Mouse (Mus musculus) kidney, postnatal 0 days (tissue): ENCODE data around the gene Sds. TPM values are rescaled to one million over a fixed set of nuclear protein-coding genes. Genes with fewer than 3 reads are reported as not detected.

Experiments
- ATAC-seq: fragments of 200-750 bp; cut with Nextera tagmentation; replicated peaks from 2 replicates; pipeline ENCODE4 v1.8.0; 2017; ENCODE audit warnings: low read depth, moderate number of reproducible peaks, moderate TSS enrichment, moderate library complexity; ENCODE audit not compliant: low FRiP score
- DNase-seq: peaks from one replicate; pipeline ENCODE4 v3.0.0-alpha.2; 2016; ENCODE audit warnings: low spot score
- H3K27ac ChIP-seq: fragments of 300-500 bp; sonication (generic); 2 replicates; pipeline ENCODE4 v1.5.1; 2014; ENCODE audit warnings: mild to moderate bottlenecking
- H3K27me3 ChIP-seq: fragments of 300-500 bp; sonication (generic); 2 replicates; pipeline ENCODE4 v1.6.1; 2014; ENCODE audit warnings: low read length, mixed read lengths; ENCODE audit not compliant: insufficient read depth
- H3K36me3 ChIP-seq: fragments of 300-500 bp; sonication (generic); 2 replicates; pipeline ENCODE4 v1.6.1; 2014; ENCODE audit warnings: low read length, mixed read lengths; ENCODE audit not compliant: insufficient read depth
- H3K4me1 ChIP-seq: fragments of 300-500 bp; sonication (generic); replicated peaks from 2 replicates; pipeline ENCODE4 v1.6.1; 2014; ENCODE audit warnings: antibody characterized with exemption, low read length, mixed read lengths; ENCODE audit not compliant: insufficient read depth
- H3K4me2 ChIP-seq: fragments of 300-500 bp; sonication (generic); 2 replicates; pipeline ENCODE4 v1.6.1; 2014; ENCODE audit warnings: mild to moderate bottlenecking, low read length, moderate library complexity, mixed read lengths
- H3K4me3 ChIP-seq: fragments of 300-500 bp; sonication (generic); replicated peaks from 2 replicates; pipeline ENCODE4 v1.5.1; 2014; ENCODE audit warnings: low read depth, low read length
- H3K9ac ChIP-seq: fragments of 300-500 bp; sonication (generic); 2 replicates; pipeline ENCODE4 v1.6.1; 2014; ENCODE audit warnings: low read depth, low read length
- H3K9me3 ChIP-seq: fragments of 300-500 bp; sonication (generic); replicated peaks from 2 replicates; pipeline ENCODE4 v1.6.1; 2016; ENCODE audit warnings: low read length, inconsistent platforms, mixed read lengths
- CTCF ChIP-seq: IDR thresholded peaks from 2 replicates; pipeline ENCODE4 v1.5.1; 2016; ENCODE audit warnings: antibody characterized with exemption, low read depth, mild to moderate bottlenecking, moderate library complexity
- WGBS: fragments of 180-500 bp; shearing (Covaris S2); extraction: QIAGEN DNeasy Blood & Tissue Kit; methylation state at CpG from one replicate; pipeline ENCODE4 v1.1.7; 2014; 5-methylcytosine and 5-hydroxymethylcytosine counted together
- polyA plus RNA-seq: library from polyadenylated mRNA; unstranded; fragments of >200 nt; fragmentation: Nextera tagmentation; extraction: Ambion mirVana; gene quantifications from 2 replicates; pipeline ENCODE4 v1.2.1, GENCODE M21; 2015

Sds gene
- polyA plus RNA-seq, 1 experiment from 2014 or later = not detected

DNA sequence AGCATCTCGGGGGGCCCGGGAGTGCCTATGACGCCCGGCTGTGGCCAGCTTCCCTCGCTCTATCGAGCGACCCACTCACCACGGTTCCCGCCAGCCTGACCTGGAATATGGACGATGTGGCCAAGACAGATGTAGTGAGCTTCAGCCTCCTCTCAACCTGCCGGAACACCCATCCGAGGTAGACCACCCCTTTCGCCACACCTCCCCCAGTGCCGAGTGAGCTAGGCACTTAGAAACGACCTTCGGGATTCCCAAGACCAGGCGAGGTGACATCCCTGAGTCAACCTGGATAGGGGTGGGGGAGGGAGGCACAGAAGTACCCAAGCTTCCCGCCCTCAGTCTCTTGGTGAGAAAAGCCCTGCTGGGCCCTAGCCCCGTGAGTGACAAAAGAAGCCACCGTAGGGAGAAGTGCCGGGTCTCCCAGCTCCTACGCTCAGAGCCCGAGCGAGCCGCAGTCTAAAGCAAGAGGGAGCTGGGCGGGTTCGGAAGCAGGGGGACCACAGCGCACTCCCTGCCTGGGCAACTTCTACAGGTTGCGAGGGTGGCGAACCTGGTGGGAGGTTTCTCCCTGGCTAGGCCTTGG, 45.2 kb upstream of the Sds start:
- no peak overlapping the region for H3K9ac ChIP-seq
- no peaks in the 10 kb centered on the region for H3K36me3 ChIP-seq
- H3K4me3 ChIP-seq = no peak overlapping the region
- no peak overlapping the region for H3K27ac ChIP-seq
- WGBS = under 1% methylated on average over 30 of the region's 30 CpGs
- no peaks in the 10 kb centered on the region for H3K9me3 ChIP-seq
- DNase-seq (peak; percentile 21), ATAC-seq (no peak)
- TF ChIP-seq CTCF = no peak
- no peak overlapping the region for H3K4me2 ChIP-seq
- peaks cover 86% of the 10 kb centered on the region for H3K27me3 ChIP-seq
- H3K4me1 ChIP-seq = no peaks in the 10 kb centered on the region

DNA sequence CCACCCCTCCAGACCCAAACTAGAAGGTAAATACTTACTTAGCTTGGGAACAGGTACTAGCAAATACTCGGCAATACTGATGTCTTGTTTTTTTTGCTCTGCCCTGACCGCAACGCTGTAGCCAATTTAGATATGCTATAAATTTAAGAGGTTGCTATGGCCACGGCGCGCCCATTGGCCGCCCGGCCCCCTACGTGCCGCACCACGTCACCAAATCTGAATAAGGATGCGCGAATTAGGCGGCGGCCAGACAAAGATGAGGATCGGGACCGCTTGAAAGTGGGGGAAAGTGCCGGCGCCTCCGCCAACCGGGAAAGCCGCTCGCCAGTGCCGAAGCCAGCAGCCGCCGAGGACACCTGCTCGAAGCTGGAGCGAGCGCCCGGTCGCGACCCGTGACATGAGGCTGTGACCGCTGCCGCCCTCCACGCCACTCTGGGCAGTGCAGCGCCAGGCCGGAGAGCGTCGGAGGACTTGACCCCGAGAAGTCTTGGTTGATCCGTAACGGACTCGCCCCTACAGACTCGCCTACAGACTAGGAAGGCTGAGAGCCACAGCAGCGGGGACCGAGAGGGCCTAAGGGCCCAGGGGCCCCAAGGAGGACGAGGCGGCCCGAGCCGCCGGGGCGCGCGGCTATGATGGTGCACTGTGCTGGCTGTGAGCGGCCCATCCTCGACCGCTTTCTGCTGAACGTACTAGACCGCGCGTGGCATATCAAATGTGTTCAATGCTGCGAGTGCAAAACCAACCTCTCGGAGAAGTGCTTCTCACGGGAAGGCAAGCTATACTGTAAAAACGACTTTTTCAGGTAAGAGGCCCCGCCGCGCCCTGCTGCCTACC, 44.5 kb upstream of the Sds start, which contains the start of gene Lhx5:
Gene Lhx5 (plus strand): TSS at position 51 of the 837 bp plus-strand sequence.
- Histone ChIP-seq H3K9me3 (no peaks in the 10 kb centered on the region), H3K4me1 (no peaks in the 10 kb centered on the region), H3K4me2 (no peak within 1 kb of the TSS), H3K27me3 (peaks cover 85% of the 10 kb centered on the region), H3K36me3 (no peaks in the 10 kb centered on the region), H3K9ac (no peak within 1 kb of the TSS), H3K27ac (no peak within 1 kb of the TSS), H3K4me3 (no peak within 1 kb of the TSS)
- ATAC-seq (no peak), DNase-seq (no peak)
- WGBS = under 1% methylated on average over 69 of the region's 69 CpGs
- no peak for TF ChIP-seq CTCF

GRCm38 (mm10) chr5:120432486-120433015, 43.8 kb upstream of the Sds start:
- no peak for TF ChIP-seq CTCF

GRCm38 (mm10) chr5:120433135-120433760, 43.1 kb upstream of the Sds start:
- H3K9me3 ChIP-seq = no peaks in the 10 kb centered on the region
- ATAC-seq (no peak), DNase-seq (no peak)
- H3K27ac ChIP-seq = no peak overlapping the region
- H3K27me3 ChIP-seq = peaks cover 85% of the 10 kb centered on the region
- H3K4me2 ChIP-seq = no peak overlapping the region
- 2% methylated on average over 13 of the region's 13 CpGs for WGBS
- no peak overlapping the region for H3K4me3 ChIP-seq
- H3K36me3 ChIP-seq = no peaks in the 10 kb centered on the region
- no peak overlapping the region for H3K9ac ChIP-seq
- H3K4me1 ChIP-seq = no peaks in the 10 kb centered on the region
- no peak for TF ChIP-seq CTCF

More at GRCm38 (mm10) chr5:120432486-120433015, 43.8 kb upstream of the Sds start:
- H3K27me3 ChIP-seq = peaks cover 85% of the 10 kb centered on the region
- no peak for DNase-seq
- H3K36me3 ChIP-seq = no peaks in the 10 kb centered on the region
- no peak for ATAC-seq
- H3K9ac ChIP-seq = no peak overlapping the region
- no peak overlapping the region for H3K27ac ChIP-seq
- whole genome bisulfite sequencing = 1% methylated on average over 9 of the region's 9 CpGs
- no peaks in the 10 kb centered on the region for H3K4me1 ChIP-seq
- no peaks in the 10 kb centered on the region for H3K9me3 ChIP-seq
- no peak overlapping the region for H3K4me2 ChIP-seq
- no peak overlapping the region for H3K4me3 ChIP-seq

DNA sequence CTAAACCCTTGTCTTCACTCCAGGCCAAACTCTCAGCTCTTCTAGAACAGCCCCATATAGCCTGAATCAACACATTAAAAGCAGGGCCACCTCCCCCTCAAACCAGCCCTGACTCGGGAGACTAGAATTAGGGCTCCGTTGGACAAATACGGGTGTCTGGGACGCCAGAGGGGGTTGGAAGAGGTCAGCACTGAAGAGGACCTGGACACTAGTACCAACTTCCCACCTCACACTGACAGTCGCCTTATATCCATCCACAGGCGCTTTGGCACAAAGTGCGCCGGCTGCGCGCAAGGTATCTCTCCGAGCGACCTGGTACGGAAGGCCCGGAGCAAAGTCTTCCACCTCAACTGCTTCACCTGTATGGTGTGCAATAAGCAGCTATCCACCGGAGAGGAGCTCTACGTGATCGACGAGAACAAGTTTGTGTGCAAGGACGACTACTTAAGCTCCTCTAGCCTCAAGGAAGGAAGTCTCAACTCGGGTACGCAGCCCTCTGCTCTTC, 42.0 kb upstream of the Sds start:
- TF ChIP-seq CTCF = no peak
- Histone ChIP-seq H3K27ac (no peak overlapping the region), H3K4me1 (no peaks in the 10 kb centered on the region), H3K27me3 (peaks cover 87% of the 10 kb centered on the region), H3K9ac (no peak overlapping the region), H3K9me3 (no peaks in the 10 kb centered on the region), H3K36me3 (no peaks in the 10 kb centered on the region), H3K4me3 (no peak overlapping the region), H3K4me2 (no peak overlapping the region)
- no peak for ATAC-seq
- whole genome bisulfite sequencing = 2% methylated on average over 21 of the region's 21 CpGs
- DNase-seq = no peak

- Histone ChIP-seq H3K4me1 (peaks cover 6% of the 10 kb centered on the region; the same call in 1 of the 2 replicates), H3K27ac (no peak overlapping the region), H3K36me3 (no peaks in the 10 kb centered on the region), H3K9me3 (no peaks in the 10 kb centered on the region), H3K9ac (no peak overlapping the region), H3K4me3 (no peak overlapping the region), H3K27me3 (peaks cover 92% of the 10 kb centered on the region), H3K4me2 (no peak overlapping the region)
- ATAC-seq (no peak), DNase-seq (no peak)
- no peak for TF ChIP-seq CTCF
- under 1% methylated on average over 44 of the region's 44 CpGs for WGBS
Observed at GRCm38 (mm10) chr5:120435006-120435681, 41.2 kb upstream of the Sds start.
